Mouse (Mus musculus) cortical plate, adult 2 months (tissue): ENCODE measurements around the gene Ptpn11. TPM values are rescaled to one million over a fixed set of nuclear protein-coding genes. Genes with fewer than 3 reads are reported as not detected.

ENCODE experiments used
- H3K27ac ChIP-seq: fragments of 200-500 bp; 2 replicates; pipeline ENCODE4 v1.5.1; 2012; ENCODE audit warnings: low read length, control low read depth, inconsistent platforms; ENCODE audit not compliant: insufficient read depth
- H3K4me1 ChIP-seq: fragments of 200-500 bp; 2 replicates; pipeline ENCODE4 v1.6.1; 2011; ENCODE audit warnings: low read length; ENCODE audit not compliant: control insufficient read depth, insufficient read depth
- H3K4me3 ChIP-seq: fragments of 200-500 bp; 2 replicates; pipeline ENCODE4 v1.5.1; 2011; ENCODE audit warnings: mild to moderate bottlenecking, low read length, control low read depth; ENCODE audit not compliant: insufficient read depth
- CTCF ChIP-seq: fragments of 200-500 bp; IDR thresholded peaks from 2 replicates; pipeline ENCODE4 v1.5.1; 2011; ENCODE audit warnings: mild to moderate bottlenecking, control low read depth, low read length; ENCODE audit not compliant: insufficient read depth; ENCODE audit errors: extremely low read depth
- POLR2A ChIP-seq: fragments of 200-500 bp; IDR thresholded peaks from 2 replicates; pipeline ENCODE4 v1.6.1; 2011; ENCODE audit warnings: mild to moderate bottlenecking, low read length, control low read depth; ENCODE audit not compliant: insufficient read depth; ENCODE audit errors: extremely low read depth
- polyA plus RNA-seq: library from polyadenylated mRNA; depleted of rRNA; stranded (reverse); fragments of >200 nt; gene quantifications from 2 replicates; pipeline ENCODE4 v1.2.3, GENCODE M21; 2012

Ptpn11 gene
- polyA plus RNA-seq, 1 experiment: 64.6 TPM

DNA sequence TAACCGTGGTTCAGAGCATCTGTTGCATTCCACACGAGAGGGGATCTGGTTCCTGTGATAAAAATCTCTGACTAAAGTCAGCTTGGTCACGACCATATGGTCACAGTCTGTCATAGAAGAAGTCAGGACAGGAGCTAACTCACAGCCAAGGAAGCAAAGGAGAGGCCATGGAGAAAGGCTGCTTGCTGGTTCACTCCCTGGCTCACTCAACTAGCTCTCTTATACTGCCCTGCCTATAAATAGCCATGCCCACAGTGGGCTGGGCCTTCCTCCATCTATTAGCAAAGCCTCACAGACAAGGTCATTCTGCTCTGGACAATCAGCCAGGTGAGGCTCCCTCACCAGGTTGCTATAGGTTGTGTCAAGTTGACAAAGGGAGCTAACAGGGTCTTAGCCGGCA is 72.9 kb downstream of the Ptpn11 start:
- no peak overlapping the region for H3K4me3 ChIP-seq
- peak overlapping the region; percentile 21; the same call in 1 of the 2 replicates for H3K27ac ChIP-seq
- no peak for TF ChIP-seq POLR2A
- no peak for TF ChIP-seq CTCF
- peaks cover 19% of the 10 kb centered on the region for H3K4me1 ChIP-seq

DNA sequence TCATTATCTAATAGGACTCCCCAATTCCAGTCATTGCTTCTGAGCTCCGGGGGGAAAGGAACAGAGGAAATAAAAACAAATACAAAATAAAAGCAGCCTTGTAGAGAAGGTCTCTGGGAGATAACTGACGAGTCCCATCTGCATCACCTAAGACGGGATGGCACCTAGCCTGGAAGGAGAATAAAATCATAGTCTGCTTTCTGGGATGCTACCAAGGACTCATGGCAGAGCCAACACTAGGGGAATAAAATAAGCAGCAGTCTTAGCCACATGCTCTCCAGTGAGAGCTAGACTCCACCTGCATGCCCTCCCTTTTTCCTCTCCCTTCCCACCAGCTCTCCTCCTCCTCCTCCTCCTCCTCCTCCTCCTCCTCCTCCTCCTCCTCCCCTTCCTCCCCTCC is 74.3 kb downstream of the Ptpn11 start:
- Histone ChIP-seq H3K27ac (no peak overlapping the region), H3K4me1 (peaks cover 19% of the 10 kb centered on the region), H3K4me3 (no peak overlapping the region)
- TF ChIP-seq POLR2A: no peak
- no peak for TF ChIP-seq CTCF

DNA sequence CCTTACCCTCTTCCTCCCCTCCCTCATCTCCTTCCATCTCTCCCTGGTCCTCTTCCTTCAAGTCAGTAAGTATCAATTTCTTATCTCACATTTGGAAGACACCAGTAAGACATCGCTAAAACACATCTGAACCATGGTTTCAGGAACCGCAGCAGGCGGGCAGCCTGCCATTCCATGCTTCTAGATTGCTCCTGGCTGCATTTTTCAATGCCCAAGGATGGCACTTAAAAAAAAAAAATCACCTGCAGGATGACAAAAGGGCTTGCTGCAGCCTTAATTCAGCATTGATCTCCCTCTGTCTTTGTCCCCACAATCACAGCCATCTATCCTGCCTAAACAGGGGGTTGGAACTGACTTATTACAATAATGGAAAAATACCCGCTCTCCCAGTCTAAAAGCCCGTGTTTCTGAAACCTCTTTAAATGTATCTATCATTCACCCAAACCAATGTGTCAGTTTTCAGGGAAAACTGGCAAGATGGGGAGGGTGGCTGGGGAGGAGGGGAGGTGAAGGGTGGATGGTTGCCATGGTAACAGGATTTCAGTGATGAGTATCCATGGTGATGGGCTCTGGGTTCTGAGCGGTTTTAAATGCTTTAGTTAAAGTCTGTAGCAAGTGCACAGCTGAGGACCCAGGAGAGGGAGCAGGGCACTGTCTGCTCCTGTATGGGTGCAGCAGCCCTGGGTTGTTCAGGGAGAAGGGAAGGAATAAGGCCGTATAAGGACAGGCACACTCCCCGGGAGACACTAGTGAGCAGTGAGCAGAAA is 75.6 kb downstream of the Ptpn11 start:
- TF ChIP-seq CTCF: no peak
- no peak for TF ChIP-seq POLR2A
- H3K27ac ChIP-seq: peak overlapping the region; percentile 82
- H3K4me1 ChIP-seq: peaks cover 18% of the 10 kb centered on the region
- no peak overlapping the region for H3K4me3 ChIP-seq

DNA sequence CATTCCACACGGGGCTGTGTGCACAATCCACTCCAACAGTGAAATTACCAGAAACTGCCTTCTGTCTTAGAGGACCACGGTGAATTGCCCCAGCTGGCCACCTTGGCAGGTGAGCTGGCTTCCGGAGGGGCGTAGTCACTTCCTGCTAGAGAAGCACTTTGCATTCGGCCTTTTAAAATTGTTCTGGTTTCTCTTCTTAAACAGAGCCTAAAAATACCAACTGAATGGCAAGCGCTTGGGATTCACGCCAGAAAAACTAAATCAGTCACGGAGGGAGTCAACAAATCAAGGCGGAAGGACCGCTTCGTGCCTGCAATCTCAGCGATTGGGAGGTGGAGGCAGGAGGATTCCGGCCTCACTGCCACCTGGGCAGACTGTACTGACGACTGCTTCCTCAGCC is 77.0 kb downstream of the Ptpn11 start:
- H3K27ac ChIP-seq: peak overlapping the region; percentile 27; the same call in 1 of the 2 replicates
- H3K4me1 ChIP-seq: peaks cover 16% of the 10 kb centered on the region
- TF ChIP-seq CTCF (no peak), POLR2A (no peak)
- no peak overlapping the region for H3K4me3 ChIP-seq

DNA sequence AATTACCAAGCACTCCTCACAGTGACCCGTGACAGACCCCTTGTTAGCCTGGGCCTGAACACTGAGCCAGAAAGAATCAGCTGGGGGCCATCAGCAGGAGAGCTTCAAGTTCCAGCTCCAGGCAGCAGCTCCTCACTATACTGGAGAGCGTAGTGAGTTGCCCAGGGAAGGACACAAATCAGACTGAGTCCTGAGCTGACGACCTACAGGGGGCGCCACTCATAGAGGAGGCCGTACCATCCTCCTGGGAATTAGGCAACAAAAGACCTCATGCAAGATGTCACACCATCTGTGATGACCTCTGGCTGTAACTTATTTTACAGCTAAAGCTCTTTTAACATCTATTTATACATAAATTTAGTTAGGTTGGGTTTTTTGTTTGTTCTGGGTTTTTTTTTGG is 78.8 kb downstream of the Ptpn11 start:
- TF ChIP-seq POLR2A (no peak), CTCF (no peak)
- H3K27ac ChIP-seq: peak overlapping the region; percentile 66; the same call in 1 of the 2 replicates

GRCm38 (mm10) chr5:121111106-121111915 is 79.9 kb downstream of the Ptpn11 start:
- peak overlapping the region; percentile 66 for H3K27ac ChIP-seq
- no peak overlapping the region for H3K4me3 ChIP-seq
- no peak for TF ChIP-seq CTCF
- no peak for TF ChIP-seq POLR2A
- peaks cover 9% of the 10 kb centered on the region for H3K4me1 ChIP-seq

More for the DNA sequence above, 78.8 kb downstream of the Ptpn11 start:
- Histone ChIP-seq H3K4me3 (no peak overlapping the region), H3K4me1 (peaks cover 9% of the 10 kb centered on the region)

DNA sequence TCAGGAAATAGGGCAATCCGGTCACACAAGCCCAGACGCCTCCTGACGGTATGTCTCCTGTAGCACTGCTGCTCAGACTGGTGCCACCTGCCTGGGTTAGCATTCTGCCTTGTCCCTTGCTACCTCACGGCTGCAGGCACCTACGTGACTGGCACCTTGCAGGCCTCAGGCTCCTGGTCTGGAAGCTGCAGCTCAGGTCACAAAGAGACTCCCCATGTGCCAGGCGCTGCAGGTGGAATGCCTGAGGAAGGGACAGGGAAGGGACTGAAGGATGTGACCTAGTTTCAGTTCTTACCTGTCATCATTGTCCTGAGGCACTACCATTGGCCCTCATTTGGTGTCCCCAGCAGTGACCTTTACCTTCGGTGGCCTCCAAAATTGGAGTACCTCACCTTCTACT is 82.0 kb downstream of the Ptpn11 start:
- TF ChIP-seq POLR2A (no peak), CTCF (no peak)
- Histone ChIP-seq H3K27ac (no peak overlapping the region), H3K4me3 (no peak overlapping the region), H3K4me1 (peaks cover 4% of the 10 kb centered on the region; the same call in 1 of the 2 replicates)

GRCm38 (mm10) chr5:121106913-121107312 is 84.3 kb downstream of the Ptpn11 start:
- H3K4me1 ChIP-seq: peaks cover 2% of the 10 kb centered on the region; the same call in 1 of the 2 replicates
- no peak overlapping the region for H3K27ac ChIP-seq
- no peak for TF ChIP-seq POLR2A
- TF ChIP-seq CTCF: no peak
- no peak overlapping the region for H3K4me3 ChIP-seq

GRCm38 (mm10) chr5:121100886-121101580 is 90.2 kb downstream of the Ptpn11 start:
- no peak overlapping the region for H3K4me3 ChIP-seq
- no peaks in the 10 kb centered on the region for H3K4me1 ChIP-seq
- TF ChIP-seq POLR2A (no peak), CTCF (no peak)
- no peak overlapping the region for H3K27ac ChIP-seq
